Mouse (Mus musculus): ENCODE results near the gene Inhbe. TPM values are rescaled to one million over a fixed set of nuclear protein-coding genes. Genes with fewer than 3 reads are reported as not detected.
"Not testable (repeated sequence)": the region's sequence is repeated elsewhere in the genome, so short reads cannot be mapped to it uniquely, and the experiment has no call there.

Inhbe gene
- total RNA-seq, 4 experiments from 2014 or later, result not detected

- DNase-seq (ENCODE audit: low spot score in 2 of 2), result no peak
Observed at GRCm38 (mm10) chr10:127323131-127323855, 30.9 kb downstream of the Inhbe start.

GRCm38 (mm10) chr10:127322669-127323068, 31.5 kb downstream of the Inhbe start:
- no peak for DNase-seq (ENCODE audit: low spot score in 2 of 2)

GRCm38 (mm10) chr10:127322178-127322577, 32.0 kb downstream of the Inhbe start:
- no peak for DNase-seq (ENCODE audit: low spot score in 2 of 2)

- DNase-seq (ENCODE audit: low spot score in 2 of 2), result no peak
Observed at GRCm38 (mm10) chr10:127321621-127322020, 32.6 kb downstream of the Inhbe start, which contains the start of gene Arhgap9. Gene Arhgap9, plus strand, starts transcription at chr10:127321964.

- no peak for DNase-seq (ENCODE audit: low spot score in 2 of 2)
Observed at GRCm38 (mm10) chr10:127319969-127320368, 34.2 kb downstream of the Inhbe start.

- DNase-seq (ENCODE audit: low spot score in 2 of 2), result no peak
Observed at GRCm38 (mm10) chr10:127318009-127318408, 36.2 kb downstream of the Inhbe start.

GRCm38 (mm10) chr10:127317277-127317676, 36.9 kb downstream of the Inhbe start:
- DNase-seq (ENCODE audit: low spot score in 2 of 2), result no peak

GRCm38 (mm10) chr10:127314950-127315349, 39.3 kb downstream of the Inhbe start:
- DNase-seq (ENCODE audit: low spot score in 2 of 2), result not testable (repeated sequence)

GRCm38 (mm10) chr10:127313516-127313915, 40.7 kb downstream of the Inhbe start:
- DNase-seq (ENCODE audit: low spot score in 2 of 2), result not testable (repeated sequence)

- no peak for DNase-seq (ENCODE audit: low spot score in 2 of 2)
Observed at GRCm38 (mm10) chr10:127312858-127313257, 41.4 kb downstream of the Inhbe start.

GRCm38 (mm10) chr10:127312356-127312676, 41.9 kb downstream of the Inhbe start:
- DNase-seq (ENCODE audit: low spot score in 2 of 2), result peak; percentile 78 to 80

GRCm38 (mm10) chr10:127311476-127312355, 42.5 kb downstream of the Inhbe start, which contains the start of gene Mars:
Gene Mars, minus strand, starts transcription at chr10:127311786.
- DNase-seq (ENCODE audit: low spot score in 2 of 2), result peak; percentile 93 to 94

- no peak for DNase-seq (ENCODE audit: low spot score in 2 of 2)
Observed at GRCm38 (mm10) chr10:127310523-127311475, 43.4 kb downstream of the Inhbe start.

GRCm38 (mm10) chr10:127309167-127309566, 45.0 kb downstream of the Inhbe start:
- not testable (repeated sequence) for DNase-seq (ENCODE audit: low spot score in 2 of 2)

GRCm38 (mm10) chr10:127303136-127303535, 51.1 kb downstream of the Inhbe start:
- DNase-seq (ENCODE audit: low spot score in 2 of 2), result no peak

GRCm38 (mm10) chr10:127300361-127300760, 53.9 kb downstream of the Inhbe start:
- no peak for DNase-seq (ENCODE audit: low spot score in 2 of 2)

Other genes with a start within 250 kb of the Inhbe start
- 10 to 100 TPM in 2 of 4 experiments, 1 to 10 TPM in 2; 7.4 to 13.9 (median 10.8) TPM for gene Os9, start 233.3 kb downstream of the Inhbe start, total RNA-seq (2022)
- under 1 TPM; 0.29 to 0.70 (median 0.38) TPM for gene B4galnt1, start 189.2 kb downstream of the Inhbe start, total RNA-seq (2022)
- 1 to 10 TPM; 1.8 to 4.1 (median 2.7) TPM for gene Slc26a10, start 173.8 kb downstream of the Inhbe start, total RNA-seq (2022)
- 10 to 100 TPM in 1 of 4 experiments, 1 to 10 TPM in 3; 7.1 to 12.1 (median 9.0) TPM for gene Arhgef25, start 164.3 kb downstream of the Inhbe start, total RNA-seq (2022)
- 10 to 100 TPM; 22.1 to 27.1 (median 23.2) TPM for gene Dtx3, start 158.7 kb downstream of the Inhbe start, total RNA-seq (2022)
- 1 to 10 TPM; 7.6 to 8.8 (median 8.4) TPM for gene Pip4k2c, start 142.8 kb downstream of the Inhbe start, total RNA-seq (2022)
- under 1 TPM; 0.22 to 0.36 (median 0.29) TPM for gene Kif5a, start 91.1 kb downstream of the Inhbe start, total RNA-seq (2022)
- 100 to 1,000 TPM in 2 of 4 experiments, 10 to 100 TPM in 2; 89.1 to 101 (median 99.3) TPM for gene Dctn2, start 88.0 kb downstream of the Inhbe start, total RNA-seq (2022)
- gene Mbd6, start 65.4 kb downstream of the Inhbe start, total RNA-seq (2022), result 10 to 100 TPM; 16.0 to 20.8 (median 17.4) TPM
- 10 to 100 TPM; 59.2 to 76.6 (median 66.0) TPM for gene Mars, start 42.6 kb downstream of the Inhbe start, total RNA-seq (2022)
- gene Arhgap9, start 32.4 kb downstream of the Inhbe start, total RNA-seq (2022), result 1 to 10 TPM in 1 of 4 experiments, under 1 TPM in 3; 0.39 to 1.2 (median 0.57) TPM
- under 1 TPM; 0.48 to 0.99 (median 0.78) TPM for gene Gli1, start 12.4 kb downstream of the Inhbe start, total RNA-seq (2022)
- not detected for gene Inhbc, start 16.0 kb upstream of the Inhbe start, total RNA-seq (2022)
- gene R3hdm2, start 25.9 kb upstream of the Inhbe start, total RNA-seq (2022), result 100 to 1,000 TPM; 130 to 135 (median 131) TPM
- gene Stac3, start 147.3 kb upstream of the Inhbe start, total RNA-seq (2022), result 100 to 1,000 TPM; 386 to 447 (median 408) TPM
- 10 to 100 TPM in 1 of 4 experiments, 1 to 10 TPM in 3; 4.6 to 11.1 (median 7.6) TPM for gene Ndufa4l2, start 160.6 kb upstream of the Inhbe start, total RNA-seq (2022)
- gene Shmt2, start 168.0 kb upstream of the Inhbe start, total RNA-seq (2022), result 10 to 100 TPM; 20.3 to 23.0 (median 22.8) TPM
- gene Nxph4, start 180.1 kb upstream of the Inhbe start, total RNA-seq (2022), result under 1 TPM in 2 of 4 experiments, not detected in 2; 0.16 to 0.27 TPM